Comparison of ENCODE assay signal across 22 mouse cellular contexts in the genomic region with DNA sequence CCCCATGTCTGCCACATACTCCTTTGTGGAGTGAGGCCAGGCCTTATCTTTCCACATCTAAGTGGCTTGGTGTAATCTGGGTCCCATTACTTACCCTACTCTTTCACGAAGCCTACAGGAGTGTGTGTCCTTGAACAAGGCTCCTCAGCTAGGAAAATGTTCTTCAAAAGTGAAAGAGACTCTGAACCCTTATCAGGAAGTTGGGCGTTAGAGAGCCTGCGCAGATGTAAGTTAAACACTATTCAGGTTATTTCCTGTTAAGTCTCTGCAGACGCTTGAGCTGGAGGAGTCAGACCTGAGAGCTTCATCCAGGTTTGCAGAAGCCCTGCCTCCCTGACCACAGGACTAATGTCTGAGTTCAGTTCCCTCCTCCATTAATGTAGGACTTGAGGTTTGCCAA. TPM values are rescaled to one million over a fixed set of nuclear protein-coding genes. Genes with fewer than 3 reads are reported as not detected.
A peak's percentile ranks its signal among the peaks of the same experiment; 100 is the strongest.
DNase-seq lines count a peak whose midpoint lies in the region; ATAC-seq and TF ChIP-seq lines count a peak whose summit lies in the region.
"Had no signal": no experiment of that assay in that cellular context is flagged by ENCODE, and none has a peak within 500 bp of the region (broad histone marks: within the 10 kb centered on the region; RNA-seq: fewer than 3 reads in every experiment).

No protein-coding gene starts in this region.

- no peak overlapping the region for H3K27ac ChIP-seq in intestine, embryonic 16.5 days (ENCODE audit: low read length)
- H3K27ac ChIP-seq in intestine, embryonic 15.5 days = no peak overlapping the region
- H3K27ac ChIP-seq in MEL (ENCODE audit: control insufficient read depth, low read depth, low read length) = no peak overlapping the region
- H3K27ac ChIP-seq: hindbrain, embryonic 15.5 days; midbrain, embryonic 12.5 days had no signal

- H3K36me3 ChIP-seq in intestine, embryonic 16.5 days (ENCODE audit: control insufficient read depth, insufficient read depth, low read length) = no peaks in the 10 kb centered on the region
- H3K36me3 ChIP-seq in intestine, embryonic 15.5 days = no peaks in the 10 kb centered on the region
- no peaks in the 10 kb centered on the region for H3K36me3 ChIP-seq in MEL (ENCODE audit: control insufficient read depth in 1 of 2, insufficient read depth in 2 of 2, low read length in 2 of 2)
- H3K36me3 ChIP-seq: G1E; hindbrain, embryonic 15.5 days; midbrain, embryonic 12.5 days had no signal

- no peak for TF ChIP-seq RAD21 in MEL (IDR thresholded peaks at IDR 0.05; ENCODE audit: low read depth, low read length)

- no peaks in the 10 kb centered on the region for H3K79me2 ChIP-seq in MEL (ENCODE audit: control insufficient read depth, insufficient read depth, low read length, poor library complexity)

- H3K4me1 ChIP-seq in intestine, embryonic 16.5 days (ENCODE audit: control insufficient read depth, insufficient read depth, low read length) = no peaks in the 10 kb centered on the region
- no peaks in the 10 kb centered on the region for H3K4me1 ChIP-seq in intestine, embryonic 15.5 days (replicated peaks)
- no peaks in the 10 kb centered on the region for H3K4me1 ChIP-seq in MEL (ENCODE audit: control insufficient read depth in 1 of 2, insufficient read depth in 2 of 2, low read length in 2 of 2)
- H3K4me1 ChIP-seq: hindbrain, embryonic 15.5 days; midbrain, embryonic 12.5 days had no signal

- no peak overlapping the region for H3K4me2 ChIP-seq in intestine, embryonic 16.5 days (ENCODE audit: low read depth, low read length)
- no peak overlapping the region for H3K4me2 ChIP-seq in intestine, embryonic 15.5 days (replicated peaks)
- H3K4me2 ChIP-seq: heart, embryonic 11.5 days; hindbrain, embryonic 15.5 days; midbrain, embryonic 12.5 days had no signal

- no peak for TF ChIP-seq EP300 in MEL (IDR thresholded peaks at IDR 0.05; ENCODE audit: low read depth in 1 of 2, low read length in 2 of 2)

- peak; percentile 65 for ATAC-seq in intestine, embryonic 16.5 days
- ATAC-seq in intestine, embryonic 15.5 days = no peak
- ATAC-seq in megakaryocyte progenitor cell, adult 5-6 weeks (replicated peaks; ENCODE audit: poor library complexity) = 0 out of 2 replicates have a peak, but pooled peaks have one; percentile 14
- ATAC-seq: forebrain, postnatal 0 days; liver, postnatal 0 days had no signal

- TF ChIP-seq CTCF in MEL (IDR thresholded peaks at IDR 0.05 in 2 of 3, conservative IDR thresholded peaks at IDR 0.05 in 1 of 3; ENCODE audit: control insufficient read depth in 1 of 3, insufficient read depth in 1 of 3, low read depth in 2 of 3, low read length in 3 of 3, poor library complexity in 1 of 3, severe bottlenecking in 1 of 3) = no peak

- TF ChIP-seq POLR2A in MEL (IDR thresholded peaks at IDR 0.05; ENCODE audit: control insufficient read depth in 1 of 2, insufficient read depth in 1 of 2, low read depth in 1 of 2, low read length in 2 of 2, poor library complexity in 1 of 2) = no peak

- DNase-seq in MEL (ENCODE audit: low read depth, low spot score) = peak; percentile 1
- DNase-seq in thymus, postnatal 25 days = peak; percentile 27
- no peak for DNase-seq in cerebellum, adult 11 months
- no peak for DNase-seq in frontal cortex, postnatal 10 days (ENCODE audit: low spot score in 2 of 2)
- DNase-seq in gastrocnemius, postnatal 10 days = no peak
- DNase-seq: adrenal gland, postnatal 10 days; cerebellum, adult 2 months; forebrain, postnatal 0 days; gastrocnemius, postnatal 14 days; heart, postnatal 36 days; kidney, adult 9 months; kidney, postnatal 36 days; liver; liver, postnatal 0 days had no signal

- 49% methylated on average over 4 of the region's 4 CpGs for WGBS in intestine, embryonic 16.5 days
- WGBS in intestine, embryonic 15.5 days = 49% methylated on average over 4 of the region's 4 CpGs

- no peak overlapping the region for H3K9ac ChIP-seq in intestine, embryonic 16.5 days (ENCODE audit: low read depth, low read length)
- H3K9ac ChIP-seq in intestine, embryonic 15.5 days = no peak overlapping the region
- H3K9ac ChIP-seq in MEL (ENCODE audit: control insufficient read depth, low read depth, low read length, poor library complexity, severe bottlenecking) = no peak overlapping the region
- H3K9ac ChIP-seq: forebrain, postnatal 0 days; hindbrain, embryonic 15.5 days; liver, postnatal 0 days; midbrain, embryonic 12.5 days had no signal

- H3K4me3 ChIP-seq in intestine, embryonic 16.5 days (ENCODE audit: low read length) = no peak overlapping the region
- no peak overlapping the region for H3K4me3 ChIP-seq in intestine, embryonic 15.5 days (replicated peaks)
- no peak overlapping the region for H3K4me3 ChIP-seq in MEL (ENCODE audit: control insufficient read depth in 1 of 2, insufficient read depth in 1 of 2, low read depth in 2 of 2, low read length in 2 of 2)
- H3K4me3 ChIP-seq: hindbrain, embryonic 15.5 days; midbrain, embryonic 12.5 days had no signal

- H3K27me3 ChIP-seq in intestine, embryonic 16.5 days (replicated peaks; ENCODE audit: control insufficient read depth, insufficient read depth, low read length) = no peaks in the 10 kb centered on the region
- H3K27me3 ChIP-seq in intestine, embryonic 15.5 days (replicated peaks) = no peaks in the 10 kb centered on the region
- no peaks in the 10 kb centered on the region for H3K27me3 ChIP-seq in MEL (ENCODE audit: control insufficient read depth in 1 of 2, insufficient read depth in 2 of 2, low read length in 2 of 2)
- H3K27me3 ChIP-seq: hindbrain, embryonic 15.5 days; midbrain, embryonic 12.5 days had no signal

- H3K9me3 ChIP-seq in intestine, embryonic 16.5 days (ENCODE audit: control insufficient read depth, low read length) = no peaks in the 10 kb centered on the region
- no peaks in the 10 kb centered on the region for H3K9me3 ChIP-seq in intestine, embryonic 15.5 days
- no peaks in the 10 kb centered on the region for H3K9me3 ChIP-seq in MEL (replicated peaks; ENCODE audit: insufficient read depth, low read length)
- H3K9me3 ChIP-seq: G1E; hindbrain, embryonic 15.5 days; midbrain, embryonic 12.5 days had no signal

TF ChIP-seq in MEL, 35 proteins besides CTCF, POLR2A, EP300 and RAD21:
- TF ChIP-seq ZNF384 (IDR thresholded peaks at IDR 0.05; ENCODE audit: low read depth, low read length) = no peak
- TF ChIP-seq SMC3 (IDR thresholded peaks at IDR 0.05; ENCODE audit: low read depth, low read length) = no peak
- no peak for TF ChIP-seq E2F4 (IDR thresholded peaks at IDR 0.05; ENCODE audit: borderline replicate concordance, low read depth, low read length)
- no peak for TF ChIP-seq MAX (IDR thresholded peaks at IDR 0.05; ENCODE audit: low read length)
- no peak for TF ChIP-seq GATA1 (IDR thresholded peaks at IDR 0.05; ENCODE audit: low read depth, low read length)
- no peak for TF ChIP-seq CHD2 (IDR thresholded peaks at IDR 0.05; ENCODE audit: low read length)
- no peak for TF ChIP-seq TCF12 (IDR thresholded peaks at IDR 0.05; ENCODE audit: low read depth, low read length)
- TF ChIP-seq BHLHE40 (IDR thresholded peaks at IDR 0.05; ENCODE audit: borderline replicate concordance, low read depth, low read length) = no peak
- TF ChIP-seq KAT2A (conservative IDR thresholded peaks at IDR 0.05; ENCODE audit: low read depth, low read length) = no peak
- TF ChIP-seq JUND (IDR thresholded peaks at IDR 0.05; ENCODE audit: low read depth, low read length) = no peak
- no peak for TF ChIP-seq UBTF (IDR thresholded peaks at IDR 0.05; ENCODE audit: borderline replicate concordance, insufficient read depth, low read depth, low read length)
- no peak for TF ChIP-seq ZMIZ1 (IDR thresholded peaks at IDR 0.05; ENCODE audit: low read depth, low read length)
- no peak for TF ChIP-seq POLR2AphosphoS2 (IDR thresholded peaks at IDR 0.05; ENCODE audit: low read length)
- no peak for TF ChIP-seq TBP (IDR thresholded peaks at IDR 0.05; ENCODE audit: low read depth, low read length)
- no peak for TF ChIP-seq MEF2A (IDR thresholded peaks at IDR 0.05; ENCODE audit: extremely low read depth, insufficient replicate concordance, low read depth, low read length, poor library complexity, severe bottlenecking)
- no peak for TF ChIP-seq ZC3H11A (IDR thresholded peaks at IDR 0.05; ENCODE audit: low read depth, low read length)
- TF ChIP-seq MAZ (IDR thresholded peaks at IDR 0.05; ENCODE audit: low read depth, low read length) = no peak
TF ChIP-seq in MEL: peak in this region for 0.

RNA-seq across cellular contexts. Expression of a gene that starts 27.8 kb away (rescaled TPM):
- polyA plus RNA-seq in intestine, embryonic 16.5 days (2015; fragmentation: Nextera tagmentation; extraction: Ambion mirVana) = 0.11 and 0.20 TPM in 2 replicates
- 0.10 and 0.21 TPM in 2 replicates for polyA plus RNA-seq in intestine, embryonic 15.5 days (2015; fragmentation: Nextera tagmentation; extraction: Ambion mirVana)
- not detected in 2 replicates for total RNA-seq in MEL (2012; rRNA removed)
- not detected for polyA plus RNA-seq in MEL (2012; ENCODE audit: insufficient read depth in 1 of 2, insufficient read length in 2 of 2, low read depth in 1 of 2, low replicate concordance in 2 of 2, missing spikeins in 1 of 2)
- total RNA-seq in megakaryocyte progenitor cell, adult 5-6 weeks (2015) = 0.35 and 0.68 TPM in 2 replicates
- 0.25 and 0.30 TPM in 2 replicates for total RNA-seq in megakaryocyte progenitor cell, adult 5-6 weeks (2017)
- total RNA-seq in gastrocnemius, postnatal 10 days (2021) = under 1 TPM; 0.09 to 0.14 TPM
- polyA plus RNA-seq: embryonic facial prominence, embryonic 11.5 days; G1E; heart, embryonic 11.5 days; hindbrain, embryonic 15.5 days; midbrain, embryonic 12.5 days had no signal

RNA-seq across cellular contexts. Expression of a gene that starts 58.2 kb away (rescaled TPM):
- 0.17 and 0.20 TPM in 2 replicates for polyA plus RNA-seq in intestine, embryonic 16.5 days (2015; fragmentation: Nextera tagmentation; extraction: Ambion mirVana)
- polyA plus RNA-seq in intestine, embryonic 15.5 days (2015; fragmentation: Nextera tagmentation; extraction: Ambion mirVana) = 0.14 and 0.20 TPM in 2 replicates
- not detected in 2 replicates for total RNA-seq in MEL (2012; rRNA removed)
- not detected for polyA plus RNA-seq in MEL (2012; ENCODE audit: insufficient read depth in 1 of 2, insufficient read length in 2 of 2, low read depth in 1 of 2, low replicate concordance in 2 of 2, missing spikeins in 1 of 2)
- total RNA-seq in megakaryocyte progenitor cell, adult 5-6 weeks (2015) = 4.9 and 5.0 TPM in 2 replicates
- 7.5 and 7.7 TPM in 2 replicates for total RNA-seq in megakaryocyte progenitor cell, adult 5-6 weeks (2017)
- under 1 TPM; 0.31 to 0.43 TPM for total RNA-seq in gastrocnemius, postnatal 10 days (2021)
- total RNA-seq: forebrain, postnatal 0 days had no signal
- polyA plus RNA-seq: cerebellum, adult 2 months; embryonic facial prominence, embryonic 11.5 days; G1E; heart, embryonic 11.5 days; hindbrain, embryonic 15.5 days had no signal

Comparison
In these comparisons a context has a peak if more than half of its experiments do, and no peak if none do; other contexts are left out.
1. DNase-seq: peak in MEL (single experiment) and thymus, postnatal 25 days (single experiment); none in cerebellum, adult 11 months (single experiment), frontal cortex, postnatal 10 days (0 of 2) and gastrocnemius, postnatal 10 days (single experiment).